Mouse (Mus musculus): ENCODE results near the gene Gm10663.

DNA sequence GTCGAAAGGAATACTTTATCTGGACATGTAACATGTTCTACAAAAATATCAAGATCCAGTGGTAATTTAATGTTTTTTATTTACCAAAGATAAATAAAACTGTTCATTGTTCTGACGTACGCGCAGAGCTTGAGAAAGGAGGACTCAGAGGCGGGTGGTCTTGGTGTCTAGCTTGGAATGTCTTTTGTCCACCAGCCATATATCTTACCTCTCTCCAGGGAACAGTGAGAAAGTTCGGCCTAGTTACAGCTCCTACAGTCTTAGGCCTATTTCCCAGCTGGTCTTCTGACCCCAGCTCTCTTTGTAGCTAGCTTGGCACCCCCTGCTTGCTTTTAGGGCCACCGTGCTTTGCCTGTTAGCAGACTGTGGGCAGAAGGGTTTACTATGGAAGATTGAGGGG is 14.9 kb downstream of the Gm10663 start:
- no peak for TF ChIP-seq CTCF (IDR thresholded peaks at IDR 0.05; ENCODE audit: low read depth, low read length)
- no peak for TF ChIP-seq POLR2A (IDR thresholded peaks at IDR 0.05; ENCODE audit: borderline replicate concordance, low read depth, low read length)

All from bone marrow macrophage, adult 2 months (primary cell).